Mouse (Mus musculus) kidney, adult 2 months (tissue): ENCODE measurements around the gene Zfp217.

Experiments
- CTCF ChIP-seq: fragments of 200-500 bp; conservative IDR thresholded peaks from 2 replicates; pipeline ENCODE4 v1.5.1; 2011; ENCODE audit warnings: low read depth, mild to moderate bottlenecking, control low read depth, low read length, moderate library complexity, mixed read lengths; ENCODE audit not compliant: insufficient read depth, insufficient read length
- POLR2A ChIP-seq: fragments of 200-500 bp; IDR thresholded peaks from one replicate; pipeline ENCODE4 v1.6.1; 2011; ENCODE audit warnings: low read depth, low read length, control low read depth

- TF ChIP-seq POLR2A, result no peak
- TF ChIP-seq CTCF, result no peak
Observed at GRCm38 (mm10) chr2:170128461-170129247, 19.2 kb downstream of the Zfp217 start.
